Mouse (Mus musculus) MEL (cell line): ENCODE data around the gene Pnldc1.

ENCODE experiments used
- CHD2 ChIP-seq: IDR thresholded peaks from 2 replicates; pipeline ENCODE4 v1.6.1; 2011; ENCODE audit warnings: low read length, improper control_type of control experiment
- CTCF ChIP-seq, 3 experiments: IDR thresholded peaks in 2 of 3; conservative IDR thresholded peaks in 1 of 3; 2 replicates each; pipeline ENCODE4 v1.5.1; 2011 to 2012; ENCODE audit warnings: low read length in 3 of 3, low read depth in 2 of 3, mild to moderate bottlenecking in 2 of 3, improper control_type of control experiment in 1 of 3, inconsistent platforms in 1 of 3, mixed read lengths in 1 of 3, moderate library complexity in 1 of 3; ENCODE audit not compliant: control insufficient read depth in 1 of 3, insufficient read depth in 1 of 3, poor library complexity in 1 of 3, severe bottlenecking in 1 of 3
- GATA1 ChIP-seq: IDR thresholded peaks from 2 replicates; pipeline ENCODE4 v1.6.1; 2011; ENCODE audit warnings: low read depth, low read length, improper control_type of control experiment
- MAFK ChIP-seq: IDR thresholded peaks from 2 replicates; pipeline ENCODE4 v1.6.1; 2011; ENCODE audit warnings: low read depth, mild to moderate bottlenecking, low read length, improper control_type of control experiment, borderline replicate concordance
- MXI1 ChIP-seq: IDR thresholded peaks from 2 replicates; pipeline ENCODE4 v1.6.1; 2011; ENCODE audit warnings: mild to moderate bottlenecking, low read depth, low read length, improper control_type of control experiment
- POLR2A ChIP-seq, 2 experiments: IDR thresholded peaks; 2 replicates each; pipeline ENCODE4 v1.6.1; 2011 to 2012; ENCODE audit warnings: low read length in 2 of 2, mild to moderate bottlenecking in 2 of 2, control low read depth in 1 of 2, improper control_type of control experiment in 1 of 2, low read depth in 1 of 2, moderate library complexity in 1 of 2; ENCODE audit not compliant: control insufficient read depth in 1 of 2, insufficient read depth in 1 of 2, poor library complexity in 1 of 2

DNA sequence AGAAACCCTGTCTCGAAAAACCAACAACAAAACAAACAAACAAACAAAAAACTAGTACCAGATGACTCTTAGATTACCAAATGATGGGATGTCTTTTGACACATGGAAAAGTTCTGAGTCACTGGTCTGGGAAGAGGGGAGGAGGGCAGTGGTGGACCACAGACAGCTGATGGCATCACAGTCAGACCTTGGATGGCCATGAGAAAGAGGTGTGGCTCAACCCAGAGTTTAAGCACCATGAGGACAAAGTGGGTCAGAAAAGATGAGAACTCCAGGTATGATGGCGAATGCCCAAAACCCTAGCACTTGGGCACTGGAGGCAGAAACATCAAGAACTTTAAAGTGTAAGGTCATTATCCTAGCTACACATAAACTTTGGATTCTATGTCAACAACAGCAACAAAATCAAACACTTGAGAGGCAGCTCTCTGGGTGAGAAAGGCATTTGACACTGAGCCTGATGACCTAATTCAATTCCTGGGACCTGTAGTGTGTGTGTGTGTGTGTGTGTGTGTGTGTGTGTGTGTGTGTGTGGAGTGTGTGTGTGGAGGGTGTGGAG is 27.5 kb upstream of the Pnldc1 start:
- TF ChIP-seq GATA1 (no peak), POLR2A (IDR thresholded peaks at IDR 0.05; ENCODE audit: control insufficient read depth in 1 of 2, insufficient read depth in 1 of 2, low read depth in 1 of 2, low read length in 2 of 2, poor library complexity in 1 of 2) (no peak), MXI1 (no peak), CTCF (IDR thresholded peaks at IDR 0.05 in 2 of 3, conservative IDR thresholded peaks at IDR 0.05 in 1 of 3; ENCODE audit: control insufficient read depth in 1 of 3, insufficient read depth in 1 of 3, low read depth in 2 of 3, low read length in 3 of 3, poor library complexity in 1 of 3, severe bottlenecking in 1 of 3) (no peak), CHD2 (no peak), MAFK (no peak)
